Mouse (Mus musculus) kidney, adult 2 months (tissue): ENCODE measurements around the gene Supt7l. TPM values are rescaled to one million over a fixed set of nuclear protein-coding genes. Genes with fewer than 3 reads are reported as not detected.

Experiments
- DNase-seq: peaks from one replicate; pipeline ENCODE4 v3.0.0; 2021
- H3K27ac ChIP-seq: fragments of 200-500 bp; 2 replicates; pipeline ENCODE4 v1.5.1; 2012; ENCODE audit warnings: low read depth, low read length, control low read depth, inconsistent platforms; ENCODE audit not compliant: insufficient read depth
- H3K27me3 ChIP-seq: fragments of 200-500 bp; replicated peaks from 2 replicates; pipeline ENCODE4 v1.6.1; 2012; ENCODE audit warnings: mild to moderate bottlenecking, moderate library complexity, low read length, inconsistent platforms; ENCODE audit not compliant: control insufficient read depth, insufficient read depth
- H3K36me3 ChIP-seq: fragments of 200-500 bp; 2 replicates; pipeline ENCODE4 v1.6.1; 2012; ENCODE audit warnings: mild to moderate bottlenecking, moderate library complexity, low read length, inconsistent platforms; ENCODE audit not compliant: control insufficient read depth, insufficient read depth
- H3K4me1 ChIP-seq: fragments of 200-500 bp; 2 replicates; pipeline ENCODE4 v1.6.1; 2011; ENCODE audit warnings: low read length; ENCODE audit not compliant: control insufficient read depth, insufficient read depth
- H3K4me3 ChIP-seq: fragments of 200-500 bp; 2 replicates; pipeline ENCODE4 v1.5.1; 2011; ENCODE audit warnings: mild to moderate bottlenecking, low read depth, low read length, control low read depth; ENCODE audit not compliant: insufficient read depth
- CTCF ChIP-seq: fragments of 200-500 bp; conservative IDR thresholded peaks from 2 replicates; pipeline ENCODE4 v1.5.1; 2011; ENCODE audit warnings: low read depth, mild to moderate bottlenecking, control low read depth, low read length, moderate library complexity, mixed read lengths; ENCODE audit not compliant: insufficient read depth, insufficient read length
- POLR2A ChIP-seq: fragments of 200-500 bp; IDR thresholded peaks from one replicate; pipeline ENCODE4 v1.6.1; 2011; ENCODE audit warnings: low read depth, low read length, control low read depth
- WGBS: fragments of 180-500 bp; shearing (Covaris S2); methylation state at CpG from one replicate; pipeline ENCODE4 v1.1.7; 2018; 5-methylcytosine and 5-hydroxymethylcytosine counted together
- polyA plus RNA-seq: library from polyadenylated mRNA; depleted of rRNA; stranded (reverse); fragments of >200 nt; gene quantifications from 2 replicates; pipeline ENCODE4 v1.2.3, GENCODE M21; 2012

Supt7l gene
- polyA plus RNA-seq, 1 experiment, result 17.7 TPM

DNA sequence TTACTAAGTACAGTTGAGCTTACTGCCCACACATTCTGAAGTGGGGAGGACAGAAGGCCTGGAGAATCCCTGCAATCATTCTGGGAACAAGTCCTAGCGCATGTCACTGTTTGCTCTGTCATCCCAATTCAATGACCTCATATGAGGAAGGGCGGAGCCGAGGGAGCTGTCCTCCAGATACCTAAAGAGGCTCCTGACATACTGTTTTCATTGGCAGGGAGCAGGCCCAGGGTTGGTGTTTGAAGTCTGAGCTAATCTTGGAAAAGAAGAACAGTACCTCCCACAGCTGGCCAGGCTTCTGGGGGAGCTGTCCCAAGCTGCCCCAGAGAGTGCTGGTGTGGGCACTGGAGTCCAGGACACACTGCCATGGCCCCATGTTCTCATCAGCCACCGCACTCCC lies 37.4 kb upstream of the Supt7l start:
- Histone ChIP-seq H3K4me1 (peaks cover 5% of the 10 kb centered on the region), H3K27ac (no peak overlapping the region), H3K36me3 (no peaks in the 10 kb centered on the region), H3K4me3 (no peak overlapping the region), H3K27me3 (no peaks in the 10 kb centered on the region)
- DNase-seq, result peak; percentile 27
- no peak for TF ChIP-seq POLR2A
- no peak for TF ChIP-seq CTCF
- whole genome bisulfite sequencing, result 81% methylated on average over 4 of the region's 4 CpGs

GRCm38 (mm10) chr5:31563905-31564304 lies 36.3 kb upstream of the Supt7l start:
- WGBS, result 34% methylated on average over 7 of the region's 7 CpGs
- H3K27ac ChIP-seq, result no peak overlapping the region
- DNase-seq, result no peak
- no peaks in the 10 kb centered on the region for H3K36me3 ChIP-seq
- H3K4me1 ChIP-seq, result peaks cover 5% of the 10 kb centered on the region
- no peaks in the 10 kb centered on the region for H3K27me3 ChIP-seq
- H3K4me3 ChIP-seq, result no peak overlapping the region
- TF ChIP-seq CTCF (no peak), POLR2A (no peak)

GRCm38 (mm10) chr5:31563496-31563895 lies 35.9 kb upstream of the Supt7l start:
- peak; percentile 81 for DNase-seq
- Histone ChIP-seq H3K27ac (no peak overlapping the region), H3K27me3 (no peaks in the 10 kb centered on the region), H3K4me1 (peaks cover 3% of the 10 kb centered on the region), H3K36me3 (no peaks in the 10 kb centered on the region), H3K4me3 (no peak overlapping the region)
- WGBS, result 7% methylated on average over 6 of the region's 6 CpGs
- TF ChIP-seq POLR2A (no peak), CTCF (peak; percentile 93)

GRCm38 (mm10) chr5:31562036-31562666 lies 34.5 kb upstream of the Supt7l start:
- DNase-seq, result peak; percentile 82
- H3K27ac ChIP-seq, result peak overlapping the region; percentile 19
- H3K4me1 ChIP-seq, result no peaks in the 10 kb centered on the region; the same call in 1 of the 2 replicates
- TF ChIP-seq POLR2A (no peak), CTCF (no peak)
- H3K27me3 ChIP-seq, result no peaks in the 10 kb centered on the region
- WGBS, result 60% methylated on average over 7 of the region's 7 CpGs
- no peaks in the 10 kb centered on the region for H3K36me3 ChIP-seq
- no peak overlapping the region for H3K4me3 ChIP-seq

GRCm38 (mm10) chr5:31560352-31560751 lies 32.7 kb upstream of the Supt7l start:
- DNase-seq, result no peak
- WGBS, result 100% methylated on average over 2 of the region's 2 CpGs
- TF ChIP-seq POLR2A (no peak), CTCF (no peak)
- Histone ChIP-seq H3K36me3 (no peaks in the 10 kb centered on the region; the same call in none of the 2 replicates), H3K27me3 (no peaks in the 10 kb centered on the region), H3K4me3 (no peak overlapping the region), H3K4me1 (no peaks in the 10 kb centered on the region; the same call in 1 of the 2 replicates), H3K27ac (no peak overlapping the region)

DNA sequence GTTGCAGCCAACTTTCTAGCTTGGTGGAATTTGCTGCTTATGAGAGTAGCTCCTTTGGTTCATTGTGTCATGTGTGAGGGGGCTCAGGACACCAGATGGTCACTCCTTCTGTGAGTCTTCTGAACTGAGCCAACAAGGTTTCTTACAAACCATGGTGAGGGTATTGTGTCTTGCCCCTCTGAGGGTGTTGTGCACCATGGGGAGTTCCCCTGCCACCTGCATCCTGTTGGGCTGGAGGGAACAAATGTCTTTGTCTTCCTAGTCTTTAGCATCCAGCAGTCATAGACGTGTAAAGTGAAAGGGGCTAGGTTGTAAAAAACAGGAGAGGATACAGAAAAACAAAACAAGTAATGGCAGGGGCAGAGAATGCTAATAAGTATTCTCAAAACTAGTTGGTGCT lies 31.8 kb upstream of the Supt7l start:
- TF ChIP-seq CTCF, result no peak
- TF ChIP-seq POLR2A, result no peak
- WGBS, result 53% methylated on average over 1 of the region's 1 CpGs
- Histone ChIP-seq H3K27me3 (no peaks in the 10 kb centered on the region), H3K4me3 (no peak overlapping the region), H3K36me3 (no peaks in the 10 kb centered on the region; the same call in none of the 2 replicates), H3K4me1 (no peaks in the 10 kb centered on the region; the same call in 1 of the 2 replicates), H3K27ac (no peak overlapping the region)
- DNase-seq, result no peak

DNA sequence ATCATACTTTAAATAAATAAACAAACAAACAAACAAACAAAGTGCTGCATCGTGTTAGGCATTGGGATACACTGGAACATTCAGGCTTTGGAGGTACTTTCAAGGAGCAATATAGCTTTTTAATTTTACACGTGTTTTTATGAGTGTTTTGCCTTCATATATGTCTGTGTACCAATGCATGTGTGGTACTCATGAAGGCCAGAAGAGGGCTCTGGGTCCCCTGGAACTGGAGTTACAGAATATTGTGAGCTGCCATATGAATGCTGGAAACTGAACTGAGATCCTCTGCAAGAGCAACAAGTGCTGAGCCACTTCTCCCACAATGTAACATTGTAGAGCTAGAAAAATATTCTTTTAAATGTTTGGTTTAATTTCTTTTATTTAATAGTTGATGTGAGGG lies 7.6 kb upstream of the Supt7l start:
- DNase-seq, result no peak
- no peak for TF ChIP-seq CTCF
- TF ChIP-seq POLR2A, result no peak
- Histone ChIP-seq H3K4me3 (no peak overlapping the region), H3K4me1 (no peaks in the 10 kb centered on the region), H3K36me3 (peaks cover 4% of the 10 kb centered on the region; the same call in 1 of the 2 replicates), H3K27me3 (no peaks in the 10 kb centered on the region), H3K27ac (no peak overlapping the region)
- WGBS, result 96% methylated on average over 2 of the region's 2 CpGs
